Mouse (Mus musculus) heart, postnatal 14 days (tissue): ENCODE results near the gene Saa2. TPM values are rescaled to one million over a fixed set of nuclear protein-coding genes. Genes with fewer than 3 reads are reported as not detected.
A peak's percentile ranks its signal among the peaks of the same experiment; 100 is the strongest.
"Not testable (repeated sequence)": the region's sequence is repeated elsewhere in the genome, so short reads cannot be mapped to it uniquely, and the experiment has no call there.

Experiments
- DNase-seq, 2 experiments: peaks; one replicate each; pipeline ENCODE4 v3.0.0; 2021 to 2022
- intact Hi-C: fragments of 180-260 bp; cut with DNase I; formaldehyde crosslinking; loops from one replicate; pipeline ENCODE4 v1.15.1; 2025
- long read RNA-seq, 2 experiments: library from polyadenylated mRNA; stranded (forward); transcript quantifications; one replicate each; pipeline ENCODE4 v2.0.0; 2021
- total RNA-seq, 2 experiments: library from RNA; stranded (reverse); gene quantifications; 2 replicates each; pipeline ENCODE4 v1.2.3; 2021

Gene Saa2
- total RNA-seq: not detected
- long read RNA-seq, experiment 1: 0 reads
- long read RNA-seq, experiment 2: 0 reads

DNA sequence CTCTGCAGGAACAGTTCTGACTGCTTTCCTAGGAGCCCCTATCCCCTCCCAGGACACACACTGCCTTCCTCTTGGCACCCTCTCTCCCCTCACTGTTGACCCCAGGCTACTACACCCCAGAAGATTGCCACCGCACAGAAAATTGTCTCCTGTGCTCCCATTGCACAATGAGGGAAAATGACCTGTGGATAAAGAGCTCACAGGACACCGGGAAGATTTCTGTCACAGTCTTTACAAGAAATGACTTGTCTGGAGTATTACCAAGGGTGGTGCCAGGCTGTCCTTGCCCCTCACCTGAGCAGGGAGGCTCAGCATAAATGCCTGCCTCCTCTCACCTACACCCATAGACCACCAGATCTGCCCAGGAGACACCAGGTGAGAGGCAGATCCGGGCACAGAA lies at the start of gene Saa2:
Saa2 (plus strand) TSS at position 301 of the 400 bp plus-strand sequence.
- no peak for DNase-seq

GRCm38 (mm10) chr7:46710390-46710844 lies 41.2 kb upstream of the Saa2 start, which contains the start of gene Saal1:
Saal1 (minus strand) TSS chr7:46710680.
- peak; percentile 88 to 92 for DNase-seq
- intact Hi-C loops: loop anchor here (10.0 kb wide), 1 partner anchor 294 kb away; the partner anchor contains the start of gene Spty2d1

More for the DNA sequence above, at the start of gene Saa2:
- intact Hi-C loops: no loop called here

DNA sequence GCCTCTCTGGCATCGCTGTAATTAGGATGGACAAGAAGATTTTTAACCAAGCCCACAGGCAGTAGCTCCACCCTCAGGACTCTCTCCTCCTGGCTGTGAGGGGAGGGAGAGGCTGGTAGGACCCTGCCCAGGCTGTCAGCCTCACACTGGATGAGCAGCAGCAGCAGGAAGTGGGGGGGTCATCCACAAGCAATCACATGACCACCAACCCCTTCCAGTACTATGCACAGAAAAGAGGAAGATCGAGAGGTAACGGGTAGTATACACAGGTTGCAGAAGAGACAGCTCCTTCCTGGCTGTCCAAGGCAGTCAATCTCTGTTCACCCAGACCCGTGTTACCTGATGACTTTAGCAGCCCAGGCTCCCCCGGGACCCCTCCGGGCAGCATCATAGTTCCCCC lies 39.3 kb upstream of the Saa2 start:
- intact Hi-C loops: loop anchor here (10.0 kb wide), 1 partner anchor 293 kb away; the partner anchor contains the start of gene Spty2d1
- no peak for DNase-seq

- intact Hi-C loops: loop anchor here (2.0 to 10.0 kb wide), 2 partner anchors 56 to 290 kb away; partner anchors contain the start of gene Spty2d1
- peak; percentile 65 to 77 for DNase-seq
Observed at GRCm38 (mm10) chr7:46714518-46714917, 37.1 kb upstream of the Saa2 start.

GRCm38 (mm10) chr7:46715600-46715999 lies 36.0 kb upstream of the Saa2 start, which contains the start of gene Saa3:
Saa3 (minus strand) TSS chr7:46715700.
- DNase-seq: no peak

GRCm38 (mm10) chr7:46716897-46717296 lies 34.7 kb upstream of the Saa2 start:
- peak; percentile 14 to 27 for DNase-seq
- intact Hi-C loops: loop anchor here (10.0 kb wide), 1 partner anchor 288 kb away; the partner anchor contains the start of gene Spty2d1

More at GRCm38 (mm10) chr7:46715600-46715999, 36.0 kb upstream of the Saa2 start, which contains the start of gene Saa3:
- intact Hi-C loops: loop anchor here (2.0 to 10.0 kb wide), 2 partner anchors 55 to 289 kb away; partner anchors contain the start of gene Spty2d1

- intact Hi-C loops: loop anchor here (10.0 kb wide), 1 partner anchor 286 kb away; the partner anchor contains the start of gene Spty2d1
- DNase-seq: no peak
Observed at GRCm38 (mm10) chr7:46718591-46719270, 32.9 kb upstream of the Saa2 start.

DNA sequence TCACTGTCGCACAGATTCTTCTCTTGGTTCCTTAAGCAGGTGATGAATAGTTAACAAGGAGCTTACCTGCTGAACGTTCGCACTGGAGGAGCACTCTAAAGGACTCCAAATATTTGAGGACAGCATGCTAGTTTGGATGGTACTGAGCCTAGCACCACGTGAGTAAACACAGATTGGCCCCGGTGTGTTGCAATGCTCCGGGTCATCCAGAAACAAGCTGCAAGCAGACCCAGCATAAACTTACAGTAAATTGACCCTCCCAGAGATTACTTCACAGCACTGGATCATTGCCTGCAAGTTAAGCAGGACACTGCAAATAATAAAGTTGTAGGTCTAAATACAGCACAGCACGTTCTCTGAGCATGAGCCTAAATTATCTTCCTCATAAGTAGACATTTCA lies 32.1 kb upstream of the Saa2 start:
- intact Hi-C loops: loop anchor here (10.0 kb wide), 1 partner anchor 285 kb away; the partner anchor contains the start of gene Spty2d1
- peak; percentile 15 to 36 for DNase-seq

DNA sequence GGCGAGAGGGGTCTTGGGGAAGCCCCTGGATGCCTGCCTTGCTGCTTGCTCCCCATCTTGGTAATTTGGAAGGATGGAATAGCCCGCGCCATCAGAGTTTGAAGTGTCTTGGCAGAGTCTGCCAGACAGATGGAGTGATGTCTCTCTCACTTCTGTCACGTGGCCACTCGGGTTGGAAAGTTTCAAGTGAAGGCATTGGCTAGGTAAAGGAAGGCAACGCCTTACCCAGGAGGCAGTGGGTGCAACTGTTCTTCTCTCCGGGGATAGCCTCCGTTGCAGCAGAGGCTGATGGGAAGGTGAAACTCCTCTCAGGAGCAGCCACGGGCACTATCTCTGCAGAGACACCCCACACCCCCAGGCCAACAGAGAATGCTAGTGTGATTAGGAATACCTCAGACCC lies 31.1 kb upstream of the Saa2 start:
- DNase-seq: no peak
- intact Hi-C loops: no loop called here

GRCm38 (mm10) chr7:46723354-46723753 lies 28.2 kb upstream of the Saa2 start:
- no peak for DNase-seq
- intact Hi-C loops: no loop called here

DNA sequence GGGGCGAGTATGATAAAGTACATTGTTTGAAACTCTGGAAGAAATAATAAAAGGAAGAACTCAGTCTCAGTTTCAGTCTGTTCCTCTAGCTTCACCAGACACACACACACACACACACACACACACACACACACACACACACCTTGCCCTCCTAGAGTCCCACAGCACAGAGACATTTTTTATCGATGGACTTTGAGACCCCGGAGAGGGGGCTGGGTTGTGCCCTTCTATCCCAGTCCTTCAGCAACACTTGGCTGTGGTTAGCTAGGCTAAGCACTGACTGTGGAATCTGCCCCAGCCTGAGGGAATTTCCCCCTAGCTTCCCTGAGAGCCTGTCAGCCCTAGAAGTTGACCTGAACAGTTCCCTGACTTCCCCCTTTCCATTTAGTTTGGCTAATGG lies 27.7 kb upstream of the Saa2 start:
- no peak for DNase-seq
- intact Hi-C loops: no loop called here

DNA sequence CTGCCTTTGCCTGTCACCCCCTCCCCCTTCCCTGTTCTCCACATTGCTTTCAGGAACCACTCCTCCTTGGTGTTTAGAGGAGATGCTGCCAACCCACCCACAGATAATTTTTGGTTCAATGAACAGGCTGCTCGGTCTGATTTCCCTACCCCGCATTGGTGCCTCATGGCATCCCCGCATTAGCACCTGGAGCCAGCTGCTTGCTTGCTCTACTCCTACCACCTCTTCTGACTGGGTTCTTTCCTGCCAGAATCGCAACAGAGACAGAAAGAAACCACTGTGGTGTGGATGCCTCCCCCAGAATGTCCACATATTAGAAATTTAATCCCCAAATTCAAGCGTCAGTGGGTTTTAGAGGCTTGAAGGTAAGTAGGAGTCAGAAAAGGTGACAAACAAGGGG lies 27.2 kb upstream of the Saa2 start:
- no peak for DNase-seq
- intact Hi-C loops: no loop called here

DNA sequence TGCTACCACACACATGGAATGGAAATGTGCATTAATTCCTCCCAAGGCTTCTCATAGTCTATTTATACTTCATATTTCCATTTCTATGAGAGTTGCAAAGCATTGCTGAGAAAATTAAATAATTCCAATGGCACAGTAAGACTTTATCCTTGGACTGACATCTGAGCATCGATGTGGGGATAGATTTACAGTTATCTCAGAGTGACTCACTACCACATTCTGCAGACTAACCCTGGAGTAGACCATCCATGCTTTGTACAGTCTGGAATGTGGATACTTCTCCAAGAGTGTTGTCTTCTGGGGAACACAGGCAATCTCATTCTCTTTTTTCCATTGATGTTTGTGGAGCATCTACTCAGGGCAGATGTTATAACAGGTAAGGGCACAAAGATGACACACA lies 24.0 kb upstream of the Saa2 start:
- intact Hi-C loops: no loop called here
- no peak for DNase-seq

- DNase-seq: no peak
- intact Hi-C loops: no loop called here
Observed at GRCm38 (mm10) chr7:46732458-46732857, 19.1 kb upstream of the Saa2 start, which contains the start of gene Saa4. Saa4 (minus strand) TSS chr7:46732603.

DNA sequence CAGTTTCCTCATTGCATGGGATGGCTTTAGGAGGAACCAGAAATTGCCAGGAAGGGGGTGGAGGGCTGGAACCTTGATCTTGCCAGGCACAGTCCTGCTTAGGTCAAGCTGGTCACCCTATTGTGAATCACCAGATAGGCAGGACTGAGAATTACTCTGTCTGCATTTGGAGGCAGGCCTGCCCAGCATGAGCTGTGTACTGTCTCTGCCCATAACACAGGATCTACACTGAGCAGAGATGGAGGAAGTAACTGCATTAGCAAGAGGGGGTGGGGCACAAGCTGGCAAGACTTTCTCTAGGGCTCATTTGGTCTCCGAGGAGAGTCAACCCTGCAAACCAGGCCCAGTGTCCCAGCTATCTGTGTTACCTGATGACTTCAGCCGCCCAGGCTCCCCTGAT lies 16.6 kb upstream of the Saa2 start:
- intact Hi-C loops: no loop called here
- no peak for DNase-seq

DNA sequence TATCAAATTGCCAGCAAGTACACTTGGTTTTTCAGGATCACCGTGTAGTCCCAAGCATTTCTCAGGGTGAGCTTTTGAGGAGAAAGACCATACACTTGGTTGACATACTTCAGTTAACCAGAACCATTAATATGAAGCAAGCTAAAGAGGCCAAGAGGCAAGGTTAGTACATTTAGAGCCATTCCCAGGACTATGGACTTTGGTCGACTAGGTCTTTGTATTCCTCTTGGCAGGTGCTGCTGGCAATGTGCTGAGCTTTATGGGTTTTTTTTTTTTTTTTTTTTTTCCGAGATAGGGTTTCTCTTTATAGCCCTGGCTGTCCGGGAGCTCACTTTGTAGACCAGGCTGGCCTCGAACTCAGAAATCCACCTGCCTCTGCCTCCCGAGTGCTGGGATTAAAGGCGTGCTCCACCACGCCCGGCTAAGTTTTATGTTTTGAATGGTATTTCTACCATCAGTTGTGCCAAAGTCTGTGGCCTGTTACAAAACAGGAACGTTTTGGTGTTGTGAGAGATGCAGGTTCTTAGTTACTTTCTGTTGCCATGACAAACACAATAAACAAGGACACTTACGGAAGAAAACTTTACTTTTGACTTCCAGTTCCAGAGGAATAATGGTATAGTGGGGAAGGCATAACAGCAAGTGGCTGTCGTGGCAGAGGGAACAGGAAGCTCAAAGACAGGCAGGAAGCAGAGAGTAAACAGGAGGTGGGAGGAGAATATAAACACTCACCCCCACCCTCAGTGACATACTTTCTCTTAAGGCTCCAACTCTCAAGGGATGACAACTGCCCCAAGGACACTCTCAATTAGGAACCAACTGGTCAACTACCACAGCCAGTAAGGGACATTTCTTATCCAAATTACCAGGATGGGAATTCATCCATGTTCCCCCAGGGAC lies 12.8 kb upstream of the Saa2 start:
- DNase-seq: no peak
- intact Hi-C loops: no loop called here

GRCm38 (mm10) chr7:46740041-46740440 lies 11.5 kb upstream of the Saa2 start:
- intact Hi-C loops, DNase-seq: not testable (repeated sequence)

DNA sequence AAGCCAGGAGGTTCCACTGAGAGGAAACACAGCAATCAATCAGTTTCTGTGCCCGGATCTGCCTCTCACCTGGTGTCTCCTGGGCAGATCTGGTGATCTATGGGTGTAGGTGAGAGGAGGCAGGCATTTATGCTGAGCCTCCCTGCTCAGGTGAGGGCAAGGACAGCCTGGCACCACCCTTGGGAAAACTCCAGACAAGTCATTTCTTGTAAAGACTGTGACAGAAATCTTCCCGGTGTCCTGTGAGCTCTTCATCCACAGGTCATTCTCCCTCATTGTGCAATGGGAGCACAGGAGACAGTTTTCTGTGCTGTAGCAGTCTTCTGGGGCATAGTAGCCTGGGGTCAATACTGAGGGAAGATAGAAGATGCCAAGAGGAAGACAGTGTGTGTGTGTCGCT lies 8.7 kb upstream of the Saa2 start, which contains the start of gene Saa1:
Saa1 (minus strand) TSS at position 101 of the 400 bp plus-strand sequence.
- DNase-seq, intact Hi-C loops: not testable (repeated sequence)

DNA sequence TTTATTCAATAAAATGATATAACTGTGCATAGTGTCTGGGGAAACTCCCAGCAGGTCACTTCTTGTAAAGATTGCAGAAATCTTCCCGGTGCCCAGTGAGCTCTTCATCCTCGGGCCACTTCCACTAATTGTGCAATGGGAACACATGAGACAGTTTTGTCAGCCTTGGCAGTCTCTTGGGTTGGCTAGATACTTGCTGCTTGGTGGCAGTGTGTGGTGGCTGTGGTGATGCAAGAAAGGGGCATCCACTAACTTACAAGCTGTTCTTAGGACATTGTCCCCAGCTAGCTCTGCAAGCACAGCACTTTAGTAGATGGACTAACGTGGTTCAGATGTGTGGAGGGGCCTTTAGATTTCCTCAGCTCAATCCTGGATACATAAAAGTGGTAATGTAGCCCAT lies 5.8 kb upstream of the Saa2 start:
- no peak for DNase-seq
- intact Hi-C loops: no loop called here

GRCm38 (mm10) chr7:46746381-46746780 lies 5.2 kb upstream of the Saa2 start:
- DNase-seq: peak; percentile 6 to 11
- intact Hi-C loops: no loop called here
